Mouse (Mus musculus): Measurements from ENCODE around the gene Bbs7. TPM values are rescaled to one million over a fixed set of nuclear protein-coding genes. Genes with fewer than 3 reads are reported as not detected.

Gene Bbs7
- total RNA-seq, 2 experiments from 2014 or later, result 4.9 to 5.0 TPM

- no peak for DNase-seq
- intact Hi-C loops (cut with DNase I; ENCODE audit: low total_unique reads), result no loop called here
These were observed 55.7 kb downstream of the Bbs7 start for GRCm38 (mm10) chr3:36557601-36558000.

- intact Hi-C loops (cut with DNase I; ENCODE audit: low total_unique reads), result no loop called here
- peak; percentile 92 for DNase-seq
These were observed 60.8 kb downstream of the Bbs7 start, which contains the start of gene Exosc9 for GRCm38 (mm10) chr3:36552406-36553047. Gene Exosc9, plus strand, starts transcription at chr3:36552606.

- DNase-seq, result no peak
- intact Hi-C loops (cut with DNase I; ENCODE audit: low total_unique reads), result no loop called here
These were observed 61.4 kb downstream of the Bbs7 start for GRCm38 (mm10) chr3:36551851-36552384.

- DNase-seq, result peak; percentile 69
- intact Hi-C loops (cut with DNase I; ENCODE audit: low total_unique reads), result no loop called here
These were observed 61.9 kb downstream of the Bbs7 start for GRCm38 (mm10) chr3:36551343-36551742.

GRCm38 (mm10) chr3:36544961-36545360, 68.3 kb downstream of the Bbs7 start:
- DNase-seq, result no peak
- intact Hi-C loops (cut with DNase I; ENCODE audit: low total_unique reads), result no loop called here

GRCm38 (mm10) chr3:36541399-36541798, 71.9 kb downstream of the Bbs7 start:
- DNase-seq, result no peak
- intact Hi-C loops (cut with DNase I; ENCODE audit: low total_unique reads), result no loop called here

- intact Hi-C loops (cut with DNase I; ENCODE audit: low total_unique reads), result no loop called here
- no peak for DNase-seq
These were observed 72.5 kb downstream of the Bbs7 start for GRCm38 (mm10) chr3:36540756-36541155.

GRCm38 (mm10) chr3:36537701-36538470, 75.4 kb downstream of the Bbs7 start:
- intact Hi-C loops (cut with DNase I; ENCODE audit: low total_unique reads), result no loop called here
- no peak for DNase-seq

- no peak for DNase-seq
- intact Hi-C loops (cut with DNase I; ENCODE audit: low total_unique reads), result no loop called here
These were observed 77.2 kb downstream of the Bbs7 start for GRCm38 (mm10) chr3:36536041-36536440.

GRCm38 (mm10) chr3:36533201-36533672, 80.0 kb downstream of the Bbs7 start:
- intact Hi-C loops (cut with DNase I; ENCODE audit: low total_unique reads), result no loop called here
- DNase-seq, result no peak

GRCm38 (mm10) chr3:36532738-36533137, 80.5 kb downstream of the Bbs7 start:
- intact Hi-C loops (cut with DNase I; ENCODE audit: low total_unique reads), result no loop called here
- DNase-seq, result no peak

GRCm38 (mm10) chr3:36531979-36532542, 81.2 kb downstream of the Bbs7 start:
- intact Hi-C loops (cut with DNase I; ENCODE audit: low total_unique reads), result no loop called here
- DNase-seq, result no peak

- DNase-seq, result no peak
- intact Hi-C loops (cut with DNase I; ENCODE audit: low total_unique reads), result no loop called here
These were observed 82.0 kb downstream of the Bbs7 start for GRCm38 (mm10) chr3:36531242-36531641.

- intact Hi-C loops (cut with DNase I; ENCODE audit: low total_unique reads), result no loop called here
- DNase-seq, result no peak
These were observed 82.5 kb downstream of the Bbs7 start for GRCm38 (mm10) chr3:36530781-36531180.

GRCm38 (mm10) chr3:36530345-36530744, 82.9 kb downstream of the Bbs7 start:
- intact Hi-C loops (cut with DNase I; ENCODE audit: low total_unique reads), result no loop called here
- no peak for DNase-seq

GRCm38 (mm10) chr3:36524466-36524865, 88.8 kb downstream of the Bbs7 start:
- DNase-seq, result no peak
- intact Hi-C loops (cut with DNase I; ENCODE audit: low total_unique reads), result no loop called here

All from gastrocnemius, postnatal 14 days (tissue).